Mouse (Mus musculus): ENCODE results near the gene Omg.

- TF ChIP-seq TAL1 (IDR thresholded peaks at IDR 0.05; ENCODE audit: low read length) = no peak
- no peak for TF ChIP-seq GATA1 (IDR thresholded peaks at IDR 0.05; ENCODE audit: low read length)
Observed at GRCm38 (mm10) chr11:79503845-79504244, at the start of gene Omg.
